Mouse (Mus musculus) forebrain, embryonic 16.5 days (tissue): ENCODE results near the gene Fam185a. TPM values are rescaled to one million over a fixed set of nuclear protein-coding genes. Genes with fewer than 3 reads are reported as not detected.

Source experiments
- ATAC-seq: fragments of 200-750 bp; cut with Nextera tagmentation; 2 replicates; pipeline ENCODE4 v1.8.0; 2017; ENCODE audit warnings: mild to moderate bottlenecking, moderate library complexity
- H3K27ac ChIP-seq: fragments of 300-500 bp; sonication (generic); 2 replicates; pipeline ENCODE4 v1.5.1; 2014; ENCODE audit warnings: low read length, control low read depth
- H3K27me3 ChIP-seq: fragments of 300-500 bp; sonication (generic); replicated peaks from 2 replicates; pipeline ENCODE4 v1.6.1; 2014; ENCODE audit warnings: low read length; ENCODE audit not compliant: control insufficient read depth, insufficient read depth
- H3K36me3 ChIP-seq: fragments of 300-500 bp; sonication (generic); 2 replicates; pipeline ENCODE4 v1.6.1; 2014; ENCODE audit not compliant: control insufficient read depth, insufficient read depth
- H3K4me1 ChIP-seq: fragments of 300-500 bp; sonication (generic); replicated peaks from 2 replicates; pipeline ENCODE4 v1.6.1; 2014; ENCODE audit warnings: low read length; ENCODE audit not compliant: control insufficient read depth, insufficient read depth
- H3K4me2 ChIP-seq: fragments of 300-500 bp; sonication (generic); 2 replicates; pipeline ENCODE4 v1.6.1; 2014; ENCODE audit warnings: mild to moderate bottlenecking, low read length, control low read depth
- H3K4me3 ChIP-seq: fragments of 300-500 bp; sonication (generic); replicated peaks from 2 replicates; pipeline ENCODE4 v1.5.1; 2014; ENCODE audit warnings: mild to moderate bottlenecking, low read length, control low read depth
- H3K9ac ChIP-seq: fragments of 300-500 bp; sonication (generic); replicated peaks from 2 replicates; pipeline ENCODE4 v1.6.1; 2014; ENCODE audit warnings: low read depth, low read length, control low read depth
- H3K9me3 ChIP-seq: fragments of 300-500 bp; sonication (generic); 2 replicates; pipeline ENCODE4 v1.6.1; 2016; ENCODE audit warnings: low read length; ENCODE audit not compliant: control insufficient read depth
- WGBS: fragments of 180-500 bp; shearing (Covaris S2); extraction: QIAGEN DNeasy Blood & Tissue Kit; methylation state at CpG from one replicate; pipeline ENCODE4 v1.1.7; 2014; 5-methylcytosine and 5-hydroxymethylcytosine counted together
- polyA plus RNA-seq: library from polyadenylated mRNA; unstranded; fragments of >200 nt; fragmentation: Nextera tagmentation; extraction: Ambion mirVana; gene quantifications from 2 replicates; pipeline ENCODE4 v1.2.1, GENCODE M21; 2015

Gene Fam185a
- polyA plus RNA-seq, 1 experiment from 2014 or later = 9.0 TPM

DNA sequence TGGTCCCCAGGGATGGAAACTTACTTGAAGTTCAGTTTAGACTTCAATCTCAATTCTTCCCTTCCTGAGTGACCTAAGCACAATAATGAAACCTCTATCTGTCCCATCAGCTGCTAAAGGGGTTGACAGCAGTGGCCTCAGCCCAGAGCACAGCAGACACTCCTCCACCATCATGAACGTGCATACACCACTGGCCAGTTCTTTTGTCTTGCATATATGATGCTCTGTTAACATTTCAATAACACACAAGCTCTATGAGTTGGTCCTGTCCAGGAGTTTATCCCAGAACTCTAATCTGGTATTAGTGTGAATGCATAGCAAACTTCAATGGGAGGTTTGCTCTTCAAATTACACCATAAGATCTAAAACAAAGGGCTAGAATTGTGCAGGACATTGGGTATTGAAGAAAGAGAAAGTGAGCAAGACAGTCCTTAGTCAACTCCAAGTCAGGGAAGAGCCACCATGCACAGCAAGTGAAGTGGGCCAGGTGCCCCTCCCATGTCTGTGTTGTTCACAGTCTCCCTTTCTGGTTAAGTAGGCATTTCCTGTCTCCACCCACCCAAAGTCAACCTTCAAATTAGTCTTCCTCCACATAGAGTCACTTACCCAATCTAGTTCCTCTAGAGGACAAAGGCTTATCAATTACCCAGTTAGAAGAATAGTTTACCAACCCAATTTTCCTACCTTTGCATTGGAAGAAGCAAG, 10.5 kb upstream of the Fam185a start:
- no peak for ATAC-seq
- WGBS = 77% methylated on average over 1 of the region's 1 CpGs

DNA sequence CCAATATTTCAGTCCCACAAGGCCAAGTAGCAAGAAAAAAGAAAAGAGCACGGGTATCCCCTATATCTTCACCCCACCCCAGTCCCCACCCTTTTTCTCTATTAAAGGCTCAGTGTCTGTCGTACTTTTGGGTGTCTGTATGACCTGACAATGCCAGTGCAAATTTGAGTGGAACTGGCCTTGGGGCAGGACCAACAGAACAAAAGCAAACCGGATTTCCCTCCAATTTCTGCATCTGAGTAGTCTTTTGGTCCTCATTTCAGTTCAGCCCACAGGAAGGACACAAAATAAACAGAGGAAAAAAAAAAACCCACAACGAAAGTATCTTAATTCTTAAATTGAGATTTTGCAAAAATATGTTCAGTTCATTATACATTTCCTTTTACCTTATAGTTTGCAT, 6.1 kb upstream of the Fam185a start:
- 65% methylated on average over 4 of the region's 4 CpGs for WGBS
- Histone ChIP-seq H3K9me3 (no peaks in the 10 kb centered on the region), H3K9ac (no peak overlapping the region), H3K27me3 (no peaks in the 10 kb centered on the region), H3K36me3 (no peaks in the 10 kb centered on the region), H3K27ac (no peak overlapping the region), H3K4me1 (no peaks in the 10 kb centered on the region), H3K4me3 (no peak overlapping the region), H3K4me2 (no peak overlapping the region)
- no peak for ATAC-seq

More for the DNA sequence above, 10.5 kb upstream of the Fam185a start:
- no peaks in the 10 kb centered on the region for H3K9me3 ChIP-seq
- H3K4me2 ChIP-seq = no peak overlapping the region
- no peaks in the 10 kb centered on the region for H3K4me1 ChIP-seq
- H3K9ac ChIP-seq = no peak overlapping the region
- H3K36me3 ChIP-seq = no peaks in the 10 kb centered on the region
- no peaks in the 10 kb centered on the region for H3K27me3 ChIP-seq
- H3K27ac ChIP-seq = no peak overlapping the region
- no peak overlapping the region for H3K4me3 ChIP-seq

DNA sequence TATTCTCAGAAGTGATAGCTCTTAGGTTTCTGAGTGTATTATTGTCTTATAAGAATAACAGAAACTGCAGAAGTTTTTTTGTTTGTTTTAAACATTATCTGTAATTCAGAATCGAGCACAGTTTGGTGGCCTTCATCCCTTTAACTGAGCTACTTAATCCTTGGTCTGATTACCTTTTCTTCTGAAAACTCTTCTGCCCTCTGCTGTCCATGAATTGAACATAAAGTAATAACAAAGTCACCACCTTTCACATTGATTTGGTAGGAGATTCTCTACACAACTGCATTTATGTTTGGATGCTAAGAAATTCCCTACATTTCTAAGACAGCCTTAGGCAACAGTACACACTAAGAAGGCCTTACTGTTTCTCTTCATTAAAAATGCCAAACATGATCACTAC, 4.1 kb upstream of the Fam185a start:
- 31% methylated on average over 1 of the region's 1 CpGs for WGBS
- no peaks in the 10 kb centered on the region for H3K27me3 ChIP-seq
- no peaks in the 10 kb centered on the region for H3K36me3 ChIP-seq
- ATAC-seq = no peak
- no peaks in the 10 kb centered on the region for H3K9me3 ChIP-seq
- H3K4me3 ChIP-seq = no peak overlapping the region
- H3K9ac ChIP-seq = no peak overlapping the region
- H3K27ac ChIP-seq = no peak overlapping the region
- H3K4me2 ChIP-seq = no peak overlapping the region
- peaks cover 7% of the 10 kb centered on the region for H3K4me1 ChIP-seq

DNA sequence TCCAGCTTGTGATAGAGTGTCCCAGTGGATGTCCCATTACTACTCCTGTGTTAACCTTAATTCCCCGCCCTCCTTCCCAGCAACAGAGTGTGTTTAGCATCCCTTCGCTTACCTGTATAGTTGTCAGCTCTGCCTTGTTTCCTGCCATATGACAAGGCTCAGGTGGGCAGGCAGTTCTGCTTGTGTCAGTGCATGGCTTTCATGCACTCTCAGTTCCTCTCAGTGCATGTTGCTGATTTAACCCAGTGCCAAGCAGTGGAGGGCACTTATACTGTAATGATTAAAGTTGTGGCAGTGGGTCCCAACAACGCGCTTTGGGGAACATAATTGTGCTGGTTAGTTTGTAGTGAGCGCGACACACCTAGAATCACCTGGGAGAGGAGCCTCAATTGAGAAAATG, 1.9 kb downstream of the Fam185a start:
- ATAC-seq = no peak
- no peaks in the 10 kb centered on the region for H3K27me3 ChIP-seq
- H3K9me3 ChIP-seq = no peaks in the 10 kb centered on the region
- peaks cover 15% of the 10 kb centered on the region for H3K4me1 ChIP-seq
- H3K4me3 ChIP-seq = no peak overlapping the region
- no peak overlapping the region for H3K4me2 ChIP-seq
- no peak overlapping the region for H3K27ac ChIP-seq
- H3K9ac ChIP-seq = no peak overlapping the region
- H3K36me3 ChIP-seq = no peaks in the 10 kb centered on the region
- 93% methylated on average over 6 of the region's 6 CpGs for WGBS

DNA sequence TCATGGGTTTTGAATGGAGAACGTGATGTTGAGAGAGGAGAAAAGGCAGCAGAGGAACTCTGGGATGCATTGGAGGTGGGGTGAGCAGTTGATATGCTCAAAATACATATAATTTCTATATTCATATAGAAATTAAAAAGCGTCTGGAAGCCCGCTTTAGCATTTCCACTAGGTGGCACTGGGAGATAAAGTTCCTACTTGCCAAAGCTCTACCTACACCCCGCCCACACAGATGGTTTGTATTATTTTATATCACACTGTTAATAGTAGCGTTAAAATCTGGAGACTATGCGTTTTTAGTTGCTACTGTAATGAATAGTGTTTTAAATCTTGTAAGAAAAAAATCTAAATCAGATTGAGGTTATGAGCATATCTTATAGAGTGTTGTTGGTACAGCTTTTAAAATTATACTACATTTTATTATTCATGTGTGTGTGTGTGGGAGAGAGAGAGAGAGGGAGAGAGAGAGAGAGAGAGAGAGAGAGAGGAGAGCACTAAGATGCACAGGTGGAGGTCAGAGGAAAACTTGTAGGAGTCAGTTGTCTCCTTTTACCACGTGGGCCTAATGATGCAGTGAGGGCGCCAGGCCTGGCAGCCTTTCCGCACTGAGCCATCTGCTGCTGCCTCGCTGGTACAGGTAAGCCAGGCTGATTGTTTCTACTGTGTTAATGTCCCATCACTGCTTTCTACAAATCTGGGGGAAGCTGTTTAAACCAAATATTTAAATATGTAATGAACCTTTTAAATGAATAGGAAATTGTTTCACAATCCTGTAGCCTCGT, 9.6 kb downstream of the Fam185a start:
- WGBS = 67% methylated on average over 11 of the region's 11 CpGs
- no peaks in the 10 kb centered on the region for H3K9me3 ChIP-seq
- H3K36me3 ChIP-seq = no peaks in the 10 kb centered on the region
- peak overlapping the region; percentile 20; the same call in 1 of the 2 replicates for H3K27ac ChIP-seq
- H3K4me3 ChIP-seq = no peak overlapping the region
- no peak overlapping the region for H3K9ac ChIP-seq
- H3K27me3 ChIP-seq = no peaks in the 10 kb centered on the region
- ATAC-seq = peak; percentile 91
- no peaks in the 10 kb centered on the region for H3K4me1 ChIP-seq
- no peak overlapping the region for H3K4me2 ChIP-seq

DNA sequence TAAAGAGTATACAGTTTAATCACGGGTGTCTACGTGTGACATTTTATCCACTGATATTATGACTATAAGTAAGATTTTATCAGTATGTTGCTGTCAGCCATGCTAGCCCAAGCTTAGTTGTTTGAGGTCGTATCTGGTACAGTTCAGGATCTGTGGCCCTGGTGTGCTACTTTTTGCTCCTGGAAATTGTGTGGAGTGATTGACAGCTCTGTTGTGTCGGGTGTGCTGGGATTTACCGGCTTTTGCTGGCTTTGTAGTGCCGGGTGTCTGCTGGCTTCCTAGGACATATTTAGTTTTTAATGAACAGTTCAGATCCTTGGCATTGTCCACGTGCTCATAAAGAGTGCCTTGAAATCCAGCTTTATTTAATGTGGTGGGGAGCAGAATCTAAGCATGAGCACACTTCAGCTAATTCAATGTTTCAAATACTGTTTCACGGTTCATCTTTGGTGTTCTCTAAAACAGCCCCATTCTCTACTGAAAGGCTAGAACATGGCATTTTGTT, 11.8 kb downstream of the Fam185a start:
- Histone ChIP-seq H3K4me1 (no peaks in the 10 kb centered on the region), H3K9me3 (no peaks in the 10 kb centered on the region), H3K4me2 (no peak overlapping the region), H3K27ac (no peak overlapping the region), H3K27me3 (no peaks in the 10 kb centered on the region), H3K4me3 (no peak overlapping the region), H3K9ac (no peak overlapping the region), H3K36me3 (no peaks in the 10 kb centered on the region)
- 28% methylated on average over 8 of the region's 8 CpGs for WGBS
- ATAC-seq = no peak

DNA sequence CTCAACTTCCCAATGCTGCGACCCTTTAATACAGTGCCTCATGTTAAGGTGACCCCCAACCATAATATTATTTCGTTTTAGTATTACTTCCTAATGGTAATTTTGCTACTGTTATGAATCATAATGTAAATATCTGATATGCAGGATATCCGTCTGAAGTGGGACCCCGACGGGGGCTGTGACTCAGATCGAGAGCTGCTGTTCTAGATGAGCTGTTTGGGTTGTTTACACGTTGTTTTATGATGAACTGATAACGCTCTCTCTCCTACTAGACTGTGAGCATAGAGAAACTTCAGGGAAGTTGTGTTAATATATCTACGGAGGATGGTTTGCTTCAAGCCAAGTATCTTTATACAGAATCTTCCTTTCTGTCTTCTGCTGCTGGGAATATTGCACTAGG, 13.7 kb downstream of the Fam185a start:
- no peaks in the 10 kb centered on the region for H3K9me3 ChIP-seq
- no peak overlapping the region for H3K4me2 ChIP-seq
- 93% methylated on average over 9 of the region's 9 CpGs for WGBS
- ATAC-seq = no peak
- H3K27ac ChIP-seq = no peak overlapping the region
- no peaks in the 10 kb centered on the region for H3K36me3 ChIP-seq
- H3K27me3 ChIP-seq = no peaks in the 10 kb centered on the region
- H3K4me3 ChIP-seq = no peak overlapping the region
- H3K9ac ChIP-seq = no peak overlapping the region
- H3K4me1 ChIP-seq = no peaks in the 10 kb centered on the region

DNA sequence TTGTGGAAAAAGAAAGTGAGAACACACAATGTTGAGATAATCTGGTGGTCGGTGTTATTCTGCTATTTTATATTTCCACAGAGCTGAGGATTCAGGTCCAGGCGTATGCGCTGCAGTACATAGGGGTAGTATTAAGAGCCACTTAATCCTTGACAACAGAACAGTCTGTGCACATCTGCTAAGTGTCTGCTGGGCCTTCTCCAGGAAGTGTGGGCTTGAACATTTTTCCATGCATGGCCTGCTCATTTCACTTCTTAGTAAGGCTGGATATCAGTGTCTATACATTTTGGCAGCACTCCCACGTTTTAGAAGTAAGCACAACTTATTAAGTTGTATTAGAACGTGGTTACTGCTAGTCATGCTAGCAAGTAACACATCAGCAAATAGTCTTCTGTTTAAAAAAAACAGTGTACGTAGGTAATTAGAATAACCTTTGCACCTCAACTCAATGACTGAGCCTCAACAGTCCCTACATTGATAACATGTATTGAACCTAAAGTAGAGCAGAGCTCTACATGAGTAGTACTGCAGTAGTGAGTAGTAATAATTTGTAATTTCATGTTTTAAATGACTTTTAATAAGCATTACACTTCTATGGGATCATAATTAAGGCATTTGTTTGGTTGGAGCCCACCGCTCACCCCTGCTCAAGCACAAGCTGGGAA, 14.8 kb downstream of the Fam185a start:
- H3K9me3 ChIP-seq = no peaks in the 10 kb centered on the region
- no peaks in the 10 kb centered on the region for H3K4me1 ChIP-seq
- H3K9ac ChIP-seq = no peak overlapping the region
- no peak overlapping the region for H3K27ac ChIP-seq
- H3K27me3 ChIP-seq = no peaks in the 10 kb centered on the region
- H3K4me3 ChIP-seq = no peak overlapping the region
- ATAC-seq = no peak
- 87% methylated on average over 7 of the region's 7 CpGs for WGBS
- no peaks in the 10 kb centered on the region for H3K36me3 ChIP-seq
- no peak overlapping the region for H3K4me2 ChIP-seq

DNA sequence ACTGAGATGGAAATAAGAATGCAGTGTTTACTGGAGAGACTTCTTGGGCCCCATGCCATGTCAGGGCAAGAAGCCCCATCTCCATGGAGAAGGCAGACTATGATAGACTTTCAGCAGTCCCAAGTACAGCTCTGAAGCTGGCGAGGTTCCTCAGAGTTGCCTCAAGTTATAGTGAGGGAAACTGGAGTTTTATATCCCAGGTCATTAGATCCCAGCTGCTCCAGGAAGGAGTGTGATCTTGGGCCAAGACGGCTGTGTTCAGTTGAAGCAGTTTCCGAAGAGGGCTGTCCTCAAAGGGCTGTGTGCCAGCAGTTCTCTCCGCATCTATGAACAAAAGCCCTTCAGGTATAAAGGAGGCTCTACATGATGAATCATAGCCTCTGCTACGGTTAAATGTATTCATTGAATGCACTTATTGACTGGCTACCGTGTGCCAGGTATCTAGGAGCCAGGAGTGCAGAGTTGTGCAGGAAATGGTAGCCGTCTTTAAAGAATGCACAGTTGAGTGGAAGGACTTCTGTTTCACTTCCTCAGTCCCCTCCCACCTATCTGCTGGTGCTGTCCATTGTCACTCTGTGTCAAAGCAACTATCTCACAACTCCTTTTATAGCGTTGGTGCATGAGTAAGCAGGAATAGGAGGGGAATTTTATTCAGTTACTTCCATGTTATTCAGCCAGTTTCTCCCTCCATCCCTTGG, 16.2 kb downstream of the Fam185a start:
- H3K27me3 ChIP-seq = no peaks in the 10 kb centered on the region
- H3K4me3 ChIP-seq = no peak overlapping the region
- no peak overlapping the region for H3K4me2 ChIP-seq
- no peak for ATAC-seq
- H3K27ac ChIP-seq = no peak overlapping the region
- no peaks in the 10 kb centered on the region for H3K36me3 ChIP-seq
- 38% methylated on average over 8 of the region's 8 CpGs for WGBS
- H3K9me3 ChIP-seq = no peaks in the 10 kb centered on the region
- H3K4me1 ChIP-seq = no peaks in the 10 kb centered on the region
- no peak overlapping the region for H3K9ac ChIP-seq
